Mouse (Mus musculus): ENCODE results near the gene Ano6.

DNA sequence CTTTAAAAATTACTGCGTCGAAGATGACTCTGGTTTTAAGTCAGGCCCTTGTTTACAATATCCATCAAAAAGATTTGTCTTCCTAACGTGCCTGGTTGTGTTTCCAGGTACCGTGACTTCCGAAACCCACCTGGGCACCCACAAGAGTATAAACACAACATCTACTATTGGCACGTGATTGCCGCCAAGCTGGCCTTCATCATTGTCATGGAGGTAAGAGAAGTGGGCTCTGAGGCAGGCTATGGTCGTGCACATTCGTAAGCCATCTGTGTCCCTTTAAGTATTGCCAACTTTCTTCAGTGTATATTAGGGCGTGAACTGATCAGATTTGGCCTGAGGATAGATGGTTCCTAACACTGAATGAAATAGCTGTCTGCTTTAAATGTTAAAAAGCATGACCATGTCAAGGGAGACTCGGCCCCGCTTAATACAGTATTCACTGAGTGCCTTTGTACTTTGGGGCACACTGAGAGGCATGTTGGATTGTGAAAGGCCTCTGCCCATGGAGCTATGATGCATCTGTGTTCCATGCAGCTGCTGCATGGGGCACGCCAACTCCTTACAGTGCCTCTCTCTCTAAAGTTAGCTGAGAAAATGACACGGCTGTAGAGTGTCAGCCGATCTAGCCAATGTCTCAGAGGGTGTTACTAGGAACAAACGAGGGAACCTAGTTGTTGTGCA lies 177.0 kb downstream of the Ano6 start:
- TF ChIP-seq CTCF (IDR thresholded peaks at IDR 0.05; ENCODE audit: insufficient read depth, low read length) (no peak), POLR2A (IDR thresholded peaks at IDR 0.05; ENCODE audit: borderline replicate concordance, extremely low read depth, low read depth, low read length) (no peak)
